Mouse (Mus musculus): Measurements from ENCODE around the gene C77080. TPM values are rescaled to one million over a fixed set of nuclear protein-coding genes. Genes with fewer than 3 reads are reported as not detected.

Gene C77080
- polyA plus RNA-seq (2017; shearing (Covaris generic)): 0.35 TPM

GRCm38 (mm10) chr4:129261196-129261595, at the start of gene C77080:
TSS of gene C77080 (minus strand) at chr4:129261404.

GRCm38 (mm10) chr4:129287472-129287981, 26.3 kb upstream of the C77080 start, which contains the start of gene Sync:
TSS of gene Sync (plus strand) at chr4:129287617.

GRCm38 (mm10) chr4:129189542-129190519, 71.4 kb downstream of the C77080 start, which contains the start of the genes S100pbp and Yars:
TSS of gene S100pbp (minus strand) at chr4:129189727.
TSS of gene Yars (plus strand) at chr4:129189760.

Other genes starting within 250 kb of the C77080 start
- gene Rnf19b, start 203.1 kb downstream of the C77080 start, polyA plus RNA-seq (2017; shearing (Covaris generic)): 7.6 TPM
- gene Tmem54, start 155.9 kb downstream of the C77080 start, polyA plus RNA-seq (2017; shearing (Covaris generic)): not detected
- not detected for gene Hpca, start 139.4 kb downstream of the C77080 start, polyA plus RNA-seq (2017; shearing (Covaris generic))
- gene Fndc5, start 124.4 kb downstream of the C77080 start, polyA plus RNA-seq (2017; shearing (Covaris generic)): 0.13 TPM
- 18.4 TPM for gene S100pbp, start 71.7 kb downstream of the C77080 start, polyA plus RNA-seq (2017; shearing (Covaris generic))
- 53.3 TPM for gene Yars, start 71.6 kb downstream of the C77080 start, polyA plus RNA-seq (2017; shearing (Covaris generic))
- gene Sync, start 26.2 kb upstream of the C77080 start, polyA plus RNA-seq (2017; shearing (Covaris generic)): 0.24 TPM
- 395 TPM for gene Rbbp4, start 74.0 kb upstream of the C77080 start, polyA plus RNA-seq (2017; shearing (Covaris generic))
- 79.4 TPM for gene Zbtb8os, start 74.3 kb upstream of the C77080 start, polyA plus RNA-seq (2017; shearing (Covaris generic))
- 14.4 TPM for gene Zbtb8a, start 116.7 kb upstream of the C77080 start, polyA plus RNA-seq (2017; shearing (Covaris generic))
- 0.20 TPM for gene Zbtb8b, start 179.4 kb upstream of the C77080 start, polyA plus RNA-seq (2017; shearing (Covaris generic))
- gene Bsdc1, start 200.2 kb upstream of the C77080 start, polyA plus RNA-seq (2017; shearing (Covaris generic)): 45.1 TPM
- not detected for gene Tssk3, start 229.6 kb upstream of the C77080 start, polyA plus RNA-seq (2017; shearing (Covaris generic))
- gene Fam229a, start 229.8 kb upstream of the C77080 start, polyA plus RNA-seq (2017; shearing (Covaris generic)): not detected

Data from inflammation-experienced regulatory T-cells, adult 16 weeks (primary cell).